Mouse (Mus musculus): ENCODE measurements around the gene Ramp3.

Ramp3 gene

GRCm38 (mm10) chr11:6658271-6658670, at the start of gene Ramp3:
TSS of gene Ramp3 (plus strand) at chr11:6658521.
- Histone ChIP-seq H3K9me3 (ENCODE audit: low read length) (no peaks in the 10 kb centered on the region), H3K4me1 (replicated peaks; ENCODE audit: low read depth, low read length) (peaks cover 42% of the 10 kb centered on the region), H3K27me3 (ENCODE audit: insufficient read depth, low read length) (peaks cover 16% of the 10 kb centered on the region), H3K4me3 (replicated peaks; ENCODE audit: low read length) (peak within 1 kb of the TSS; percentile 73), H3K36me3 (ENCODE audit: insufficient read depth, low read length) (no peaks in the 10 kb centered on the region)
- TF ChIP-seq NANOG (IDR thresholded peaks at IDR 0.05; ENCODE audit: borderline replicate concordance, low read length) (no peak), POU5F1 (IDR thresholded peaks at IDR 0.05; ENCODE audit: borderline replicate concordance, low read length) (no peak), CTCF (conservative IDR thresholded peaks at IDR 0.05; ENCODE audit: low read length) (no peak)

- Histone ChIP-seq H3K27me3 (ENCODE audit: insufficient read depth, low read length) (no peaks in the 10 kb centered on the region), H3K9me3 (ENCODE audit: low read length) (no peaks in the 10 kb centered on the region), H3K36me3 (ENCODE audit: insufficient read depth, low read length) (peaks cover 100% of the 10 kb centered on the region), H3K4me1 (replicated peaks; ENCODE audit: low read depth, low read length) (peaks cover 60% of the 10 kb centered on the region), H3K4me3 (replicated peaks; ENCODE audit: low read length) (no peak overlapping the region)
- no peak for TF ChIP-seq POU5F1 (IDR thresholded peaks at IDR 0.05; ENCODE audit: borderline replicate concordance, low read length)
- TF ChIP-seq CTCF (conservative IDR thresholded peaks at IDR 0.05; ENCODE audit: low read length), result no peak
- TF ChIP-seq NANOG (IDR thresholded peaks at IDR 0.05; ENCODE audit: borderline replicate concordance, low read length), result no peak
These were observed 42.8 kb upstream of the Ramp3 start for GRCm38 (mm10) chr11:6615250-6616205.

- H3K4me3 ChIP-seq (replicated peaks; ENCODE audit: low read length), result peak overlapping the region; percentile 93
- no peaks in the 10 kb centered on the region for H3K27me3 ChIP-seq (ENCODE audit: insufficient read depth, low read length)
- H3K4me1 ChIP-seq (replicated peaks; ENCODE audit: low read depth, low read length), result peaks cover 82% of the 10 kb centered on the region
- peaks cover 74% of the 10 kb centered on the region for H3K36me3 ChIP-seq (ENCODE audit: insufficient read depth, low read length)
- no peaks in the 10 kb centered on the region for H3K9me3 ChIP-seq (ENCODE audit: low read length)
- TF ChIP-seq NANOG (IDR thresholded peaks at IDR 0.05; ENCODE audit: borderline replicate concordance, low read length) (no peak), CTCF (conservative IDR thresholded peaks at IDR 0.05; ENCODE audit: low read length) (no peak), POU5F1 (IDR thresholded peaks at IDR 0.05; ENCODE audit: borderline replicate concordance, low read length) (no peak)
These were observed 34.6 kb upstream of the Ramp3 start for GRCm38 (mm10) chr11:6623704-6624103.

- peaks cover 78% of the 10 kb centered on the region for H3K4me1 ChIP-seq (replicated peaks; ENCODE audit: low read depth, low read length)
- H3K4me3 ChIP-seq (replicated peaks; ENCODE audit: low read length), result peak overlapping the region; percentile 93
- H3K9me3 ChIP-seq (ENCODE audit: low read length), result no peaks in the 10 kb centered on the region
- H3K36me3 ChIP-seq (ENCODE audit: insufficient read depth, low read length), result peaks cover 63% of the 10 kb centered on the region
- no peaks in the 10 kb centered on the region for H3K27me3 ChIP-seq (ENCODE audit: insufficient read depth, low read length)
- TF ChIP-seq POU5F1 (IDR thresholded peaks at IDR 0.05; ENCODE audit: borderline replicate concordance, low read length) (no peak), NANOG (IDR thresholded peaks at IDR 0.05; ENCODE audit: borderline replicate concordance, low read length) (no peak), CTCF (conservative IDR thresholded peaks at IDR 0.05; ENCODE audit: low read length) (no peak)
These were observed 33.5 kb upstream of the Ramp3 start for GRCm38 (mm10) chr11:6624619-6625382.

GRCm38 (mm10) chr11:6625478-6626387, 32.6 kb upstream of the Ramp3 start, which contains the start of gene Tbrg4:
TSS of gene Tbrg4 (minus strand) at chr11:6626067.
- Histone ChIP-seq H3K4me1 (replicated peaks; ENCODE audit: low read depth, low read length) (peaks cover 69% of the 10 kb centered on the region), H3K4me3 (replicated peaks; ENCODE audit: low read length) (peak within 1 kb of the TSS; percentile 93), H3K36me3 (ENCODE audit: insufficient read depth, low read length) (peaks cover 54% of the 10 kb centered on the region), H3K27me3 (ENCODE audit: insufficient read depth, low read length) (no peaks in the 10 kb centered on the region), H3K9me3 (ENCODE audit: low read length) (no peaks in the 10 kb centered on the region)
- TF ChIP-seq NANOG (IDR thresholded peaks at IDR 0.05; ENCODE audit: borderline replicate concordance, low read length), result no peak
- TF ChIP-seq CTCF (conservative IDR thresholded peaks at IDR 0.05; ENCODE audit: low read length), result no peak
- no peak for TF ChIP-seq POU5F1 (IDR thresholded peaks at IDR 0.05; ENCODE audit: borderline replicate concordance, low read length)

GRCm38 (mm10) chr11:6626388-6626772, 31.9 kb upstream of the Ramp3 start:
- Histone ChIP-seq H3K4me3 (replicated peaks; ENCODE audit: low read length) (peak overlapping the region; percentile 93), H3K27me3 (ENCODE audit: insufficient read depth, low read length) (no peaks in the 10 kb centered on the region), H3K36me3 (ENCODE audit: insufficient read depth, low read length) (peaks cover 47% of the 10 kb centered on the region), H3K4me1 (replicated peaks; ENCODE audit: low read depth, low read length) (peaks cover 62% of the 10 kb centered on the region), H3K9me3 (ENCODE audit: low read length) (no peaks in the 10 kb centered on the region)
- no peak for TF ChIP-seq POU5F1 (IDR thresholded peaks at IDR 0.05; ENCODE audit: borderline replicate concordance, low read length)
- TF ChIP-seq CTCF (conservative IDR thresholded peaks at IDR 0.05; ENCODE audit: low read length), result no peak
- TF ChIP-seq NANOG (IDR thresholded peaks at IDR 0.05; ENCODE audit: borderline replicate concordance, low read length), result no peak

GRCm38 (mm10) chr11:6627731-6628130, 30.6 kb upstream of the Ramp3 start:
- Histone ChIP-seq H3K4me1 (replicated peaks; ENCODE audit: low read depth, low read length) (peaks cover 49% of the 10 kb centered on the region), H3K9me3 (ENCODE audit: low read length) (no peaks in the 10 kb centered on the region), H3K27me3 (ENCODE audit: insufficient read depth, low read length) (no peaks in the 10 kb centered on the region), H3K4me3 (replicated peaks; ENCODE audit: low read length) (no peak overlapping the region), H3K36me3 (ENCODE audit: insufficient read depth, low read length) (peaks cover 34% of the 10 kb centered on the region)
- TF ChIP-seq NANOG (IDR thresholded peaks at IDR 0.05; ENCODE audit: borderline replicate concordance, low read length) (no peak), CTCF (conservative IDR thresholded peaks at IDR 0.05; ENCODE audit: low read length) (no peak), POU5F1 (IDR thresholded peaks at IDR 0.05; ENCODE audit: borderline replicate concordance, low read length) (no peak)

All from E14TG2a.4 (cell line).